Mouse (Mus musculus) stomach, embryonic 14.5 days (tissue): ENCODE results near the gene Ptprn2. TPM values are rescaled to one million over a fixed set of nuclear protein-coding genes. Genes with fewer than 3 reads are reported as not detected.

Experiments
- ATAC-seq: fragments of 200-750 bp; cut with Nextera tagmentation; 2 replicates; pipeline ENCODE4 v1.8.0; 2017; ENCODE audit warnings: low read depth, moderate TSS enrichment; ENCODE audit not compliant: insufficient number of reproducible peaks, insufficient read depth, low FRiP score
- H3K27ac ChIP-seq: fragments of 300-500 bp; sonication (generic); 2 replicates; pipeline ENCODE4 v1.5.1; 2014; ENCODE audit warnings: mild to moderate bottlenecking, low read length, moderate library complexity, mixed read lengths
- H3K27me3 ChIP-seq: fragments of 300-500 bp; sonication (generic); 2 replicates; pipeline ENCODE4 v1.6.1; 2014; ENCODE audit warnings: low read length, control low read depth, mixed read lengths; ENCODE audit not compliant: control insufficient read depth, insufficient read depth
- H3K36me3 ChIP-seq: fragments of 300-500 bp; sonication (generic); 2 replicates; pipeline ENCODE4 v1.6.1; 2014; ENCODE audit warnings: mild to moderate bottlenecking, control low read depth, low read length, moderate library complexity, mixed read lengths; ENCODE audit not compliant: control insufficient read depth, insufficient read depth
- H3K4me1 ChIP-seq: fragments of 300-500 bp; sonication (generic); 2 replicates; pipeline ENCODE4 v1.6.1; 2014; ENCODE audit warnings: low read length, control low read depth, mixed read lengths; ENCODE audit not compliant: control insufficient read depth, insufficient read depth
- H3K4me2 ChIP-seq: fragments of 300-500 bp; sonication (generic); replicated peaks from 2 replicates; pipeline ENCODE4 v1.6.1; 2014; ENCODE audit warnings: low read depth, low read length, control low read depth
- H3K4me3 ChIP-seq: fragments of 300-500 bp; sonication (generic); 2 replicates; pipeline ENCODE4 v1.5.1; 2014; ENCODE audit warnings: low read depth, low read length, control low read depth
- H3K9ac ChIP-seq: fragments of 300-500 bp; sonication (generic); replicated peaks from 2 replicates; pipeline ENCODE4 v1.6.1; 2014; ENCODE audit warnings: low read depth, mild to moderate bottlenecking, control low read depth, low read length, moderate library complexity, mixed read lengths
- H3K9me3 ChIP-seq: fragments of 300-500 bp; sonication (generic); 2 replicates; pipeline ENCODE4 v1.6.1; 2016; ENCODE audit warnings: low read depth, low read length, control low read depth; ENCODE audit not compliant: control insufficient read depth
- WGBS: fragments of 180-500 bp; shearing (Covaris S2); extraction: QIAGEN DNeasy Blood & Tissue Kit; methylation state at CpG from one replicate; pipeline ENCODE4 v1.1.7; 2014; 5-methylcytosine and 5-hydroxymethylcytosine counted together
- polyA plus RNA-seq: library from polyadenylated mRNA; unstranded; fragments of >200 nt; fragmentation: Nextera tagmentation; extraction: Ambion mirVana; gene quantifications from 2 replicates; pipeline ENCODE4 v1.2.1, GENCODE M21; 2014

Gene Ptprn2
- polyA plus RNA-seq, 1 experiment from 2014 or later = 2.2 TPM

GRCm38 (mm10) chr12:116598123-116599005, 112.8 kb downstream of the Ptprn2 start:
- no peaks in the 10 kb centered on the region for H3K27me3 ChIP-seq
- WGBS = 72% methylated on average over 8 of the region's 8 CpGs
- H3K4me2 ChIP-seq = no peak overlapping the region
- no peak for ATAC-seq
- no peaks in the 10 kb centered on the region for H3K36me3 ChIP-seq
- no peak overlapping the region for H3K27ac ChIP-seq
- H3K9ac ChIP-seq = no peak overlapping the region
- no peaks in the 10 kb centered on the region for H3K9me3 ChIP-seq
- H3K4me3 ChIP-seq = no peak overlapping the region
- H3K4me1 ChIP-seq = no peaks in the 10 kb centered on the region

GRCm38 (mm10) chr12:116599537-116599936, 114.0 kb downstream of the Ptprn2 start:
- no peak overlapping the region for H3K4me3 ChIP-seq
- 81% methylated on average over 1 of the region's 1 CpGs for WGBS

GRCm38 (mm10) chr12:116600054-116600453, 114.5 kb downstream of the Ptprn2 start:
- H3K36me3 ChIP-seq = no peaks in the 10 kb centered on the region
- H3K27me3 ChIP-seq = no peaks in the 10 kb centered on the region
- H3K4me3 ChIP-seq = no peak overlapping the region
- no peak overlapping the region for H3K4me2 ChIP-seq
- H3K4me1 ChIP-seq = no peaks in the 10 kb centered on the region
- 71% methylated on average over 6 of the region's 6 CpGs for WGBS
- no peaks in the 10 kb centered on the region for H3K9me3 ChIP-seq
- no peak overlapping the region for H3K27ac ChIP-seq
- no peak overlapping the region for H3K9ac ChIP-seq
- ATAC-seq = no peak

More at GRCm38 (mm10) chr12:116599537-116599936, 114.0 kb downstream of the Ptprn2 start:
- H3K9ac ChIP-seq = no peak overlapping the region
- H3K4me2 ChIP-seq = no peak overlapping the region
- no peaks in the 10 kb centered on the region for H3K9me3 ChIP-seq
- ATAC-seq = no peak
- H3K27me3 ChIP-seq = no peaks in the 10 kb centered on the region
- H3K4me1 ChIP-seq = no peaks in the 10 kb centered on the region
- H3K36me3 ChIP-seq = no peaks in the 10 kb centered on the region
- no peak overlapping the region for H3K27ac ChIP-seq

- ATAC-seq = no peak
- Histone ChIP-seq H3K9me3 (no peaks in the 10 kb centered on the region), H3K36me3 (no peaks in the 10 kb centered on the region), H3K4me2 (no peak overlapping the region), H3K27me3 (no peaks in the 10 kb centered on the region), H3K27ac (no peak overlapping the region), H3K4me3 (no peak overlapping the region), H3K4me1 (no peaks in the 10 kb centered on the region), H3K9ac (no peak overlapping the region)
- WGBS = 81% methylated on average over 3 of the region's 3 CpGs
These were observed 115.9 kb downstream of the Ptprn2 start for GRCm38 (mm10) chr12:116601395-116601794.

- no peak overlapping the region for H3K4me2 ChIP-seq
- no peaks in the 10 kb centered on the region for H3K9me3 ChIP-seq
- ATAC-seq = no peak
- 82% methylated on average over 5 of the region's 5 CpGs for WGBS
- H3K27ac ChIP-seq = no peak overlapping the region
- no peaks in the 10 kb centered on the region for H3K4me1 ChIP-seq
- H3K36me3 ChIP-seq = no peaks in the 10 kb centered on the region
- no peak overlapping the region for H3K4me3 ChIP-seq
- H3K9ac ChIP-seq = no peak overlapping the region
- H3K27me3 ChIP-seq = no peaks in the 10 kb centered on the region
These were observed 116.4 kb downstream of the Ptprn2 start for GRCm38 (mm10) chr12:116601921-116602320.

- Histone ChIP-seq H3K9ac (no peak overlapping the region), H3K4me2 (no peak overlapping the region), H3K27me3 (no peaks in the 10 kb centered on the region), H3K9me3 (no peaks in the 10 kb centered on the region), H3K36me3 (no peaks in the 10 kb centered on the region), H3K27ac (no peak overlapping the region), H3K4me3 (no peak overlapping the region), H3K4me1 (no peaks in the 10 kb centered on the region)
- 85% methylated on average over 6 of the region's 6 CpGs for WGBS
- no peak for ATAC-seq
These were observed 123.1 kb downstream of the Ptprn2 start for GRCm38 (mm10) chr12:116608598-116608997.

- peak; percentile 28; the same call in 1 of the 2 replicates for ATAC-seq
- no peaks in the 10 kb centered on the region for H3K4me1 ChIP-seq
- H3K27me3 ChIP-seq = no peaks in the 10 kb centered on the region
- no peak overlapping the region for H3K9ac ChIP-seq
- H3K36me3 ChIP-seq = no peaks in the 10 kb centered on the region
- no peak overlapping the region for H3K27ac ChIP-seq
- WGBS = 42% methylated on average over 5 of the region's 5 CpGs
- no peak overlapping the region for H3K4me3 ChIP-seq
- H3K9me3 ChIP-seq = no peaks in the 10 kb centered on the region
- no peak overlapping the region for H3K4me2 ChIP-seq
These were observed 134.3 kb downstream of the Ptprn2 start for GRCm38 (mm10) chr12:116619868-116620267.

GRCm38 (mm10) chr12:116620299-116620698, 134.8 kb downstream of the Ptprn2 start:
- Histone ChIP-seq H3K4me1 (no peaks in the 10 kb centered on the region), H3K27ac (no peak overlapping the region), H3K9me3 (no peaks in the 10 kb centered on the region), H3K4me3 (no peak overlapping the region), H3K9ac (no peak overlapping the region), H3K4me2 (no peak overlapping the region), H3K27me3 (no peaks in the 10 kb centered on the region), H3K36me3 (no peaks in the 10 kb centered on the region)
- ATAC-seq = no peak
- 80% methylated on average over 3 of the region's 3 CpGs for WGBS
